Mouse (Mus musculus) hindbrain, embryonic 16.5 days (tissue): ENCODE measurements around the gene Capn8. TPM values are rescaled to one million over a fixed set of nuclear protein-coding genes. Genes with fewer than 3 reads are reported as not detected.

ENCODE experiments used
- ATAC-seq: fragments of 200-750 bp; cut with Nextera tagmentation; 2 replicates; pipeline ENCODE4 v1.8.0; 2017; ENCODE audit warnings: moderate TSS enrichment, moderate library complexity
- H3K27ac ChIP-seq: fragments of 300-500 bp; sonication (generic); 2 replicates; pipeline ENCODE4 v1.5.1; 2014; ENCODE audit warnings: low read depth, mild to moderate bottlenecking, control low read depth, low read length, moderate library complexity
- H3K27me3 ChIP-seq: fragments of 300-500 bp; sonication (generic); replicated peaks from 2 replicates; pipeline ENCODE4 v1.6.1; 2014; ENCODE audit warnings: low read length; ENCODE audit not compliant: control insufficient read depth, insufficient read depth
- H3K36me3 ChIP-seq: fragments of 300-500 bp; sonication (generic); 2 replicates; pipeline ENCODE4 v1.6.1; 2014; ENCODE audit warnings: mild to moderate bottlenecking, low read length, moderate library complexity, mixed read lengths; ENCODE audit not compliant: control insufficient read depth, insufficient read depth
- H3K4me1 ChIP-seq: fragments of 300-500 bp; sonication (generic); 2 replicates; pipeline ENCODE4 v1.6.1; 2014; ENCODE audit warnings: low read depth, low read length; ENCODE audit not compliant: control insufficient read depth, insufficient read depth
- H3K4me2 ChIP-seq: fragments of 300-500 bp; sonication (generic); 2 replicates; pipeline ENCODE4 v1.6.1; 2014; ENCODE audit warnings: mild to moderate bottlenecking, low read length, control low read depth, moderate library complexity
- H3K4me3 ChIP-seq: fragments of 300-500 bp; sonication (generic); 2 replicates; pipeline ENCODE4 v1.5.1; 2014; ENCODE audit warnings: mild to moderate bottlenecking, low read length, control low read depth, moderate library complexity
- H3K9ac ChIP-seq: fragments of 300-500 bp; sonication (generic); 2 replicates; pipeline ENCODE4 v1.6.1; 2014; ENCODE audit warnings: low read depth, mild to moderate bottlenecking, control low read depth, low read length, moderate library complexity
- H3K9me3 ChIP-seq: fragments of 300-500 bp; sonication (generic); 2 replicates; pipeline ENCODE4 v1.6.1; 2014; ENCODE audit warnings: mild to moderate bottlenecking, low read length, moderate library complexity; ENCODE audit not compliant: control insufficient read depth
- WGBS: fragments of 180-500 bp; shearing (Covaris S2); extraction: QIAGEN DNeasy Blood & Tissue Kit; methylation state at CpG from one replicate; pipeline ENCODE4 v1.1.7; 2014; 5-methylcytosine and 5-hydroxymethylcytosine counted together
- polyA plus RNA-seq: library from polyadenylated mRNA; unstranded; fragments of >200 nt; fragmentation: Nextera tagmentation; extraction: Ambion mirVana; gene quantifications from 2 replicates; pipeline ENCODE4 v1.2.1, GENCODE M21; 2015

Gene Capn8
- polyA plus RNA-seq, 1 experiment from 2014 or later: 0.09 TPM

- H3K4me2 ChIP-seq: no peak overlapping the region
- no peak overlapping the region for H3K4me3 ChIP-seq
- no peaks in the 10 kb centered on the region for H3K4me1 ChIP-seq
- no peaks in the 10 kb centered on the region for H3K36me3 ChIP-seq
- H3K9ac ChIP-seq: no peak overlapping the region
- H3K27ac ChIP-seq: no peak overlapping the region
- H3K9me3 ChIP-seq: no peaks in the 10 kb centered on the region
- ATAC-seq: no peak
- no peaks in the 10 kb centered on the region for H3K27me3 ChIP-seq
- WGBS: 46% methylated on average over 7 of the region's 7 CpGs
Observed at GRCm38 (mm10) chr1:182591491-182591890, 26.7 kb downstream of the Capn8 start.

- Histone ChIP-seq H3K9ac (no peak overlapping the region), H3K4me2 (no peak overlapping the region), H3K4me3 (no peak overlapping the region), H3K4me1 (no peaks in the 10 kb centered on the region), H3K36me3 (no peaks in the 10 kb centered on the region), H3K27ac (no peak overlapping the region), H3K27me3 (no peaks in the 10 kb centered on the region), H3K9me3 (no peaks in the 10 kb centered on the region)
- no peak for ATAC-seq
- 61% methylated on average over 4 of the region's 4 CpGs for WGBS
Observed at GRCm38 (mm10) chr1:182592436-182592835, 27.6 kb downstream of the Capn8 start.

GRCm38 (mm10) chr1:182605330-182606150, 40.7 kb downstream of the Capn8 start:
- ATAC-seq: peak; percentile 58
- H3K36me3 ChIP-seq: no peaks in the 10 kb centered on the region

GRCm38 (mm10) chr1:182609701-182610335, 45.0 kb downstream of the Capn8 start:
- H3K9me3 ChIP-seq: no peaks in the 10 kb centered on the region
- H3K4me1 ChIP-seq: peaks cover 6% of the 10 kb centered on the region
- H3K4me2 ChIP-seq: no peak overlapping the region
- no peak for ATAC-seq
- H3K27ac ChIP-seq: no peak overlapping the region
- no peak overlapping the region for H3K4me3 ChIP-seq
- H3K36me3 ChIP-seq: no peaks in the 10 kb centered on the region
- no peak overlapping the region for H3K9ac ChIP-seq
- WGBS: 80% methylated on average over 4 of the region's 4 CpGs
- no peaks in the 10 kb centered on the region; the same call in 1 of the 2 replicates for H3K27me3 ChIP-seq

More at GRCm38 (mm10) chr1:182605330-182606150, 40.7 kb downstream of the Capn8 start:
- Histone ChIP-seq H3K4me1 (peaks cover 6% of the 10 kb centered on the region), H3K9ac (no peak overlapping the region), H3K4me3 (no peak overlapping the region), H3K27ac (no peak overlapping the region), H3K9me3 (no peaks in the 10 kb centered on the region), H3K27me3 (no peaks in the 10 kb centered on the region; the same call in 1 of the 2 replicates), H3K4me2 (no peak overlapping the region)
- WGBS: 52% methylated on average over 17 of the region's 17 CpGs

GRCm38 (mm10) chr1:182615465-182615864, 50.7 kb downstream of the Capn8 start:
- H3K4me2 ChIP-seq: no peak overlapping the region
- no peak for ATAC-seq
- 56% methylated on average over 1 of the region's 1 CpGs for WGBS
- no peaks in the 10 kb centered on the region for H3K9me3 ChIP-seq
- H3K4me1 ChIP-seq: no peaks in the 10 kb centered on the region; the same call in 1 of the 2 replicates
- H3K27ac ChIP-seq: no peak overlapping the region
- no peaks in the 10 kb centered on the region for H3K27me3 ChIP-seq
- no peak overlapping the region for H3K4me3 ChIP-seq
- no peaks in the 10 kb centered on the region for H3K36me3 ChIP-seq
- no peak overlapping the region for H3K9ac ChIP-seq

GRCm38 (mm10) chr1:182618200-182618947, 53.6 kb downstream of the Capn8 start:
- Histone ChIP-seq H3K27me3 (no peaks in the 10 kb centered on the region), H3K9ac (no peak overlapping the region), H3K4me2 (peak overlapping the region; percentile 6; the same call in 1 of the 2 replicates), H3K9me3 (no peaks in the 10 kb centered on the region), H3K27ac (peak overlapping the region; percentile 25; the same call in 1 of the 2 replicates), H3K4me1 (no peaks in the 10 kb centered on the region; the same call in 1 of the 2 replicates), H3K36me3 (no peaks in the 10 kb centered on the region), H3K4me3 (no peak overlapping the region)
- ATAC-seq: peak; percentile 81
- WGBS: 38% methylated on average over 16 of the region's 16 CpGs

- H3K9me3 ChIP-seq: no peaks in the 10 kb centered on the region
- no peak overlapping the region for H3K4me2 ChIP-seq
- no peak overlapping the region for H3K9ac ChIP-seq
- H3K36me3 ChIP-seq: no peaks in the 10 kb centered on the region
- 40% methylated on average over 4 of the region's 4 CpGs for WGBS
- no peak overlapping the region for H3K27ac ChIP-seq
- no peak for ATAC-seq
- H3K4me1 ChIP-seq: no peaks in the 10 kb centered on the region; the same call in 1 of the 2 replicates
- H3K27me3 ChIP-seq: no peaks in the 10 kb centered on the region
- H3K4me3 ChIP-seq: no peak overlapping the region
Observed at GRCm38 (mm10) chr1:182620470-182620869, 55.7 kb downstream of the Capn8 start.

GRCm38 (mm10) chr1:182621256-182621655, 56.4 kb downstream of the Capn8 start:
- no peak for ATAC-seq
- Histone ChIP-seq H3K4me3 (no peak overlapping the region), H3K9ac (no peak overlapping the region), H3K4me1 (no peaks in the 10 kb centered on the region; the same call in 1 of the 2 replicates), H3K9me3 (no peaks in the 10 kb centered on the region), H3K27ac (no peak overlapping the region), H3K27me3 (no peaks in the 10 kb centered on the region), H3K4me2 (no peak overlapping the region), H3K36me3 (no peaks in the 10 kb centered on the region)
- WGBS: 87% methylated on average over 8 of the region's 8 CpGs

- H3K27me3 ChIP-seq: no peaks in the 10 kb centered on the region
- H3K4me1 ChIP-seq: no peaks in the 10 kb centered on the region
- H3K36me3 ChIP-seq: no peaks in the 10 kb centered on the region
- no peaks in the 10 kb centered on the region for H3K9me3 ChIP-seq
- no peak overlapping the region for H3K27ac ChIP-seq
- no peak overlapping the region for H3K9ac ChIP-seq
- H3K4me2 ChIP-seq: no peak overlapping the region
- no peak for ATAC-seq
- 67% methylated on average over 1 of the region's 1 CpGs for WGBS
- H3K4me3 ChIP-seq: no peak overlapping the region
Observed at GRCm38 (mm10) chr1:182626197-182626596, 61.4 kb downstream of the Capn8 start.
